Mouse (Mus musculus): ENCODE results near the gene Ubqln5. TPM values are rescaled to one million over a fixed set of nuclear protein-coding genes. Genes with fewer than 3 reads are reported as not detected.

Gene Ubqln5
- not detected for total RNA-seq (2023)

DNA sequence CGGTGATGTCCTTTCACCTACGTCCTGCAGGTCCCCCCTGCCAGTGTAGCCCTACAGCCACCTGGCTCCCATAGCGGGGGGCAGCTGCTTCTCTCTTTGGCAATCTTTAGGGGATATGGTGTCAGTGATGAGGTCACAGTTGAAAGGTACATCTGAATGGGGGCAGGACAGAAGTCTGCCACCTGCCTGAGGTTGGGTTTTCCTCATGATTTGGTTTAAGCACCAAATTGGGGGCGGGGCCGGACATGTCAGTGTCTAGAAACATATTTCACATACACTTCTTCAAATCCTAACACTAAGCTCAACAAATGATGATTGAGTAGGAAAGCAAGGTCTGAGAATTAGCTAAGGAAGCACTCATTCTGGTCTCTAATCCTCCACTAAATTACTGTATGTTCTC is at the start of gene Ubqln5:
Ubqln5 (minus strand) TSS at position 101 of the 400 bp plus-strand sequence.

DNA sequence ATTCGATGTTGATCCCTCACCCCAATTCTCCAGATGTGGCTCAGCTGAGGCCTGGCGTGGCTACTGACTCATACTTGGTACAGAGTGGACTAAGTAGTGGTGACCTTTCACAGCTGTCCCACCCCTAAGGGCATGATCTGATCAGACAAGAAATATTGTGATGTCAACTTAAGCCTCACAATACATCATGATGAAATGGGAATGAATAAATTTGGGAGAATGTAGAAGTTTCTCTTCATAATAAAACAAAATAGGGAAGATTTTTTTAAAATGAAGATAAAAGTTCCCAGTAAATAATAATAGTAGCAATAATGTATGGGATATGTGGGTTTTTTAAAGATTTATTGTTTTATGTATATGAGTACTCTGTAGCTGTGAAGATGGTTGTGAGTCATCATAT is 20.8 kb upstream of the Ubqln5 start, which contains the start of gene Ubqlnl:
Ubqlnl (minus strand) TSS at position 101 of the 400 bp plus-strand sequence.

DNA sequence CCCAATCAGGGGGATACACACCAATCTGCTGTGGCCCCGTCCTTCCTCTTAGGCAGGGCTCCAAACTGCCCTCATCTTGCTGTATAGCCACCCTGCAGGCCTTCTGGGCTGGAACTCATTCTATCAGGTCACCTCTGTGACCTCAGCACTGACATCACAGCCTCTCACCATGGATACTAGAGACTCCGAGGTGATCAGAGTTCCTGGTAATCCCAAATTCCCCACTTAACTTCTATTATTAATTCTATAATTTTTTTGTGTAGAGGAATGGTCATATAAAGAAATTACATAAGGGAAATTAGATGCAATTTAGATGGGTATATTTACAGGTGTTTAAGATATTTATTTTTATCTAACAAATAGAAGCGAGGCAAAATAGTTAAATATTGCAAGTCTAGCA is 13.6 kb upstream of the Ubqln5 start, which contains the start of gene Ubqln3:
Ubqln3 (minus strand) TSS at position 101 of the 400 bp plus-strand sequence.

DNA sequence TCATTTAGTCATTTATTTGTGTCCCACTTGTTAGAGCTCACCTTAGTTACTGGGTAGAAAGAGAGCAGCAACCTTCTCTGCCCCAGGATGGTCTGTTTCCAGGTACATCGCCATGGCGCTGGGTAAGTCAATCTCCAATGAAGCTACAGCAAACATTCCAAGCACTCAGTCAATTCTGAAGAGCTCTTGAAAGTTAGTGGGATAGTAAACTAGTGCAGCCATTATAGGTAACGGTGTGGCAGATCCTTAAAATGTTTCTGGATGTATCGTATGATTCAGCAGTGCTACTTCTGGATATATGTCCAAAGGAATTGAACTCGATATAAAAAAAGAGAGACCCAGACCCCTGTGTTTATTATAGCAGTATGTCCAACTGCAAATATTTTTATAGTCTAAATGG is 7.7 kb upstream of the Ubqln5 start, which contains the start of gene Olfr643:
Olfr643 (minus strand) TSS at position 101 of the 400 bp plus-strand sequence.

DNA sequence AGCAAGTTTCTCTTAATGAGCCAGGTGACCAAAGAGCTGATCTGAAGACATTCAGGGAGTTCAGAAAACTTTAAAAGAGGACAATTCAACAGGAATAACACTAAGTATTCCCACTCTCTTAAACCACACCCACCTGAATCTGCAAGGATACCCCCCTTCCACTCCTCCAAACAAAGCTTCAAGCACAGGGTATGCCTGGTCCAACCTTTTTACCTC is 25.0 kb downstream of the Ubqln5 start, which contains the start of gene Olfr646:
Olfr646 (plus strand) TSS at position 117 of the 216 bp plus-strand sequence.

DNA sequence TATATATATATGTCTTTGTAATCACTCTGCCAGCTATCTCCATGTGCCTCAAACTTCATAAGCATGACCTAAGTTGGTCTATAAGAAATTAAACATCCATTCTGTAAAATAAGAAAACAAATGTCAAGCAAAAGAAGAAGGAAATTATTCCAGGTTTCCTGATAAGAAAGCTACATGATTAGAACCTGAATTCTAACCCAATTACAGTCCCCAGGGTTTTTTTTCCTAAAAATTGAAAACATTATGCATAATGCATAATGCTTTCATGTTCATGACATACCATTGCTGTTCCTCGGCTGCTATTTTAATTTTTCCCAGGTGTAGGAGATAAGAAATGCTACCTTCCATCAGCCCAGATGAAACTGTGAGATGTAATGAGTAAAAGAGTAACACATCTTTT is 44.3 kb downstream of the Ubqln5 start, which contains the start of gene Olfr645:
Olfr645 (minus strand) TSS at position 101 of the 400 bp plus-strand sequence.

Other genes with a start within 250 kb of the Ubqln5 start
- not detected for gene Olfr66, start 243.6 kb downstream of the Ubqln5 start, total RNA-seq (2023)
- gene Olfr64, start 235.3 kb downstream of the Ubqln5 start, total RNA-seq (2023): not detected
- gene Olfr65, start 226.3 kb downstream of the Ubqln5 start, total RNA-seq (2023): not detected
- not detected for gene Olfr631, start 201.0 kb downstream of the Ubqln5 start, total RNA-seq (2023)
- not detected for gene Olfr632, start 195.5 kb downstream of the Ubqln5 start, total RNA-seq (2023)
- gene Olfr633, start 185.4 kb downstream of the Ubqln5 start, total RNA-seq (2023): not detected
- gene Olfr635, start 158.7 kb downstream of the Ubqln5 start, total RNA-seq (2023): not detected
- gene Olfr638, start 131.1 kb downstream of the Ubqln5 start, total RNA-seq (2023): not detected
- under 1 TPM in 1 of 2 experiments, not detected in 1; 0.13 TPM for gene Olfr639, start 112.5 kb downstream of the Ubqln5 start, total RNA-seq (2023)
- gene Olfr640, start 104.3 kb downstream of the Ubqln5 start, total RNA-seq (2023): not detected
- gene Olfr641, start 94.4 kb downstream of the Ubqln5 start, total RNA-seq (2023): not detected
- gene Olfr642, start 77.2 kb downstream of the Ubqln5 start, total RNA-seq (2023): not detected
- not detected for gene 4930516K23Rik, start 68.4 kb downstream of the Ubqln5 start, total RNA-seq (2023)
- not detected for gene Olfr644, start 58.0 kb downstream of the Ubqln5 start, total RNA-seq (2023)
- not detected for gene Olfr645, start 44.4 kb downstream of the Ubqln5 start, total RNA-seq (2023)
- gene Olfr646, start 25.0 kb downstream of the Ubqln5 start, total RNA-seq (2023): not detected
- not detected for gene Olfr643, start 7.6 kb upstream of the Ubqln5 start, total RNA-seq (2023)
- not detected for gene Ubqln3, start 13.5 kb upstream of the Ubqln5 start, total RNA-seq (2023)
- gene Ubqlnl, start 20.7 kb upstream of the Ubqln5 start, total RNA-seq (2023): not detected
- gene Olfm5, start 35.0 kb upstream of the Ubqln5 start, total RNA-seq (2023): not detected
- gene Olfr648, start 53.6 kb upstream of the Ubqln5 start, total RNA-seq (2023): not detected
- not detected for gene Olfr649, start 66.2 kb upstream of the Ubqln5 start, total RNA-seq (2023)
- gene Trim6, start 89.0 kb upstream of the Ubqln5 start, total RNA-seq (2023): 1 to 10 TPM; 1.8 to 2.1 TPM
- 10 to 100 TPM; 14.4 to 18.2 TPM for gene Trim34a, start 114.6 kb upstream of the Ubqln5 start, total RNA-seq (2023)
- 10 to 100 TPM; 13.1 to 13.3 TPM for gene Trim5, start 158.3 kb upstream of the Ubqln5 start, total RNA-seq (2023)
- 10 to 100 TPM; 60.5 to 62.7 TPM for gene Trim12a, start 185.6 kb upstream of the Ubqln5 start, total RNA-seq (2023)
- gene Trim34b, start 199.6 kb upstream of the Ubqln5 start, total RNA-seq (2023): 1 to 10 TPM; 1.5 to 1.6 TPM
- 10 to 100 TPM; 29.1 to 32.0 TPM for gene Trim12c, start 223.5 kb upstream of the Ubqln5 start, total RNA-seq (2023)
- gene Trim30b, start 240.1 kb upstream of the Ubqln5 start, total RNA-seq (2023): 10 to 100 TPM; 55.8 to 60.5 TPM